Mouse (Mus musculus) spleen, postnatal 14 days (tissue): ENCODE data around the gene Parp1.
"Not testable (repeated sequence)": the region's sequence is repeated elsewhere in the genome, so short reads cannot be mapped to it uniquely, and the experiment has no call there.

Source experiments
- DNase-seq, 2 experiments: peaks; one replicate each; pipeline ENCODE4 v3.0.0; 2021 to 2022; ENCODE audit warnings: low spot score in 2 of 2

The Parp1 gene

DNA sequence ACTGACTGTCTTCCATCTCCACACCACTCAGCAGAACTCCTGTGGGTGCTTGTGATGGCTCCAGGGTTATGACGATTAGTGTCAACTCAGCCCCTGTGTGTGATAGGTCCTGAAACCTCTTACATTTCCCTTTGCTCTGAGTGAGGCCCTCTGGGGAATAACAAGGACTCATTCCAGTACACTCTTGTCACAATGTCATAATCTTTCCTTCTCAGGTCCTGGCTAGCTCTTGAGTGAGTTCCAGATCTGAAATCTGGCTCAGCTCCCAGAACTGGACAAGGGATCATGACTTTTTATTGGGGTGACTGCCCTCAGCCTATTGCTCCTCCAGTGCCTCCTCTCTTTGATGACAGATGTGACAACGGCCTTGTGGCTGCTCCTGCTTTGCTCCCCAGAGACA lies 57.4 kb downstream of the Parp1 start:
- no peak for DNase-seq

DNA sequence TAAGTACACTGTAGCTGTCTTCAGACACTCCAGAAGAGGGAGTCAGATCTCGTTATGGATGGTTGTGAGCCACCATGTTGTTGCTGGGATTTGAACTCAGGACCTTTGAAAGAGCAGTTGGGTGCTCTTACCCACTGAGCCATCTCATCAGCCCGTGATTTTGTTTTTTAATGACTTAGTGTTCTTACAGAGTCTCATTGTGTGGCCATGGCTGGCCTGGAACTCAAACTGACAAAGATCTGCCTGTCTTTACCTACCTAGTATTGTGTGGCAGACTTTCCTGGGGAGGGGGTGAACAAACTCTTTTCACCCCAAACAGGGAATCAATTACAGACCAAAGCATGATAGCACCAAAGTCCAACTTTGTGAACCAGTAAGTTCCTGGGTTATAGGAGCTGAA lies 69.1 kb downstream of the Parp1 start:
- not testable (repeated sequence) for DNase-seq

DNA sequence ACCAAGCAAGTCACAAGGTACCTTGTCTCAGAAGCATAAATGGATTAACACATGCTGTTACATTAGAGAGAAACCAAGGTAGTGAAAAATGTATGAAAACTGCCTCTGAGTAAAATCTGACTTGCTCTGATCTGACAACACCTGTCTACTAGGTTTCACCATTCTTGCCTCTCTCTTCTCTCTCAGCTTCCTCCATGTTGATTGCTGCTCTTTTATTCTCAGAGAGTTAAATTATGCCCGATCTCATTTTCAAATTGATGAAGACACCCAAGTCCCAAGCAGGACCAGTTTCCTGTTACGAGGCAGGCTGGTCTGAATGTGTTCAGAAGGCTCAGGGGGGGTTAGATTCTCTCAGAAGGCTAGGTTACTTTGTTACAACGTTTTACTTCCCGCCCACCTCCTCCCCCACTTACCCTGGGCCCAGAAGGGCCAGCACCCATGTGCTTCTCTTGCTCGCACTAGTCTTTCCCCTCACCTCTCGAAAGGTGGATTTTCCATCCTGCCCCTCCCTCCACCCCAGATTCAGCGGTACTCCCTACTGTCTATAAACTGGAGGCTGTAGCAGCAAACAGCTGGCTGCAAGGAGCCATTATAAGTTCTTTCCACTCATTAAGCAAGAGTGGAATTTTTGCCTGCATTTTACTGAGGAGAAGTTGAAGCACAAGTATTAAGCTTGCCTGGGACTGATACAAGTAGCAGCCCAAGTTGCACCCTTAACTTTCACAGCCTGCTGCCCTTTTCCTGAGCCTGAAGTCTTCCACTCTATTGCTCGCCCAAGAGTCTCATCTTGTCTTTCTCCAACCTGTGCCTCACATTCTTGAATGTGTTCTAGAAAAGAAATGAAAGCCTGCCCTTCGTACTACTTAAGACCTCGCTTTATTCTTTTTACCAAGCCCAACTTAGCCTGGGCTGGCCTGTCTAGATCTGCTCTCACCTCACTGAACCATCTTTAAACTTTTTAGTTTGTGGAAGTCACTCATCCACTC lies 71.0 kb downstream of the Parp1 start:
- no peak for DNase-seq

DNA sequence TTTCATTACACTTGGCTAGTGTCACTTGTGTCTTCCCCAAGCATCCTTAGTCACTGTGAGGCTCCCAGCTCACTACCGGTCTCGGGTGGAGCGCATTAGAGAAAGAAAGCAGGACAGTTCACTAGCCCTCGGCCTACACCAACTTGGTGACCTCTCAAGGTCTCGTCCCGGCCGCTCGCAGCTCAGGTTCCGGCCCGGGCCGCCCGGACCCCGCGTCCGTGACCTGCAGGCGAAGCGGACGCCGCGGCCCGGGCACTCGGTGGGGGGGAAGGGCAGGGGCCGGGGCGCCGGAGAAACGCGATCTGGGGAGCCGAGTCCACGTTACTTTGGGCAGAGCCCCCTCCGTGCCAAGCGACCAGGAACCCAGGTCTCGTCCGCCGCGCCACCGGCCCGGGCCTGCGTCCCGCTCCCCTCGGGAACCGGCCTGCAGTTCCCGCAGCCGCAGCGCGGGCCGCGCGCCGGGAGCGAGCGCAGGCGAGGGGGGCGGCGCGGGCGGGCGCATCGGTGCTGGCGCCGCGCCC lies 71.9 kb downstream of the Parp1 start:
- DNase-seq = peak; percentile 22 to 43

DNA sequence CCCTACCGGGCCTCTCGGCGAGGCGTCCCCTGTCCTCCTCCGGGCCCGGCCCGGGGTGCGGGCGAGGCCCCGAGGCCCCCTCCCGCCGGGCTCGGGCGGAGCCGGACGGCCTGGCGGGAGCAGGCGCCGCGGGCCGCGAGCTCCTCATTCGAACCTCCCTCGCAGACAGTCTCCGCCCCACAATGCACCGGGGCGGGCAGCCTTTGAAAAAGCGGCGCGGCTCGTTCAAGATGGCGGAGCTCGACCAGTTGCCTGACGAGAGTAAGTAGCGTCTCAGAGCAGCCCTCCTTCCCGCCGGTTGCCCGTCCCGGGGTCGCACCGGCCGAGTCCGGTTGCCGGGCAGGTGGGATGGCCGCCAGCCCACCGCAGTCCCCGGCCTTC lies 72.4 kb downstream of the Parp1 start, which contains the start of gene Lin9:
TSS of gene Lin9 (plus strand) at position 14 of the 381 bp plus-strand sequence.
- DNase-seq = peak; percentile 89 to 92

DNA sequence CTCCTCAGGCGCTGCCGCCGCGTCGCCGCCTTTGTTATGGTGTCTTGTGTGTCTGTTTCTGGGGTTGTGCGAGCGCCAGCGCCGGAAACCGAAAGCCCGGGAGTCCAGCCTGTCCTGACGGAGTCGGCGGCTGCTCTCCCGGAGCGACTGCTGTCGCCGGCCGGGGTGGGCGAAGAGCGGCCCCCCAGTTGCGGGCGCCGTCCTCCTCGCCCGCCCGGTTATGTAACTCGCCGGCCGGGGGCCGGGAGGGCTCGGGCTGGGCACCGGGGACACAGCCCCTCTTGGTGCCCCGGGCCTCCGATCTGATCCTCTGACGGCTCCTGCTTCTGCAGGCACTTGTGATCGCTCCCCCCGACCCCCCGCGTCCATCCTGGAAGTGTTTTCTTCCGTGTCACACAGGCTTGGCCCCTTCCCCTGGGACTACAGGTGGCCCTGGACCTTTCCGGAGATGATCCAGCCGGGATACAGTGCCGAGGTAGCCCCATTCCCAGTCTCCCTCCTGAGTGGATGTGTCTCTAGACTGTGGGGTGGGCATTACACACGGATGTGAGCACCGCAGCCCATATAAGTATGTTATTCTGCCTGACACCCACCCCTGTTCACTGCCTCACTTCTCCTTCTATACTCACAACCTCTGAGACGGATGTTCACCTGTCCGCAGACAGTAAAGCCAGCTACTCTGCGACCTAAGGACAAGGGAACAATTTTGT lies 72.9 kb downstream of the Parp1 start:
- DNase-seq = peak; percentile 15 to 28

DNA sequence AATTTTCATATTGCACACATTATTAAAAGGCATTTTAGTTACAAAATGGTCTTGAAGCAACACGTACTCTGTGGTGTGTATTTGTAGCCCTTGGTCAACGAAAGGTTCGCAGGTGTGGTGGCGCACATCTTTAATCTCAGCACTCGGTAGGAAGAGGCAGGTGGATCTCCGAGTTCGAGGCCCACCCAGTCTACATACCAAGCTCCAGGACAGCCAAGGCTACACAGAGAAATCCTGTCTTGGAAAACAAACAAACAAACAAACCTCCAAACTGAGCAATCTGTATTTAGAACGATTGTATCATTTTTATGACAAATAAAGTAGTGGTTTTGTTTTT lies 73.5 kb downstream of the Parp1 start:
- DNase-seq = no peak
